Mouse (Mus musculus): ENCODE results near the gene Sgip1. TPM values are rescaled to one million over a fixed set of nuclear protein-coding genes. Genes with fewer than 3 reads are reported as not detected.

Sgip1 gene
- polyA plus RNA-seq, 1 experiment from 2014 or later, result 0.44 TPM

DNA sequence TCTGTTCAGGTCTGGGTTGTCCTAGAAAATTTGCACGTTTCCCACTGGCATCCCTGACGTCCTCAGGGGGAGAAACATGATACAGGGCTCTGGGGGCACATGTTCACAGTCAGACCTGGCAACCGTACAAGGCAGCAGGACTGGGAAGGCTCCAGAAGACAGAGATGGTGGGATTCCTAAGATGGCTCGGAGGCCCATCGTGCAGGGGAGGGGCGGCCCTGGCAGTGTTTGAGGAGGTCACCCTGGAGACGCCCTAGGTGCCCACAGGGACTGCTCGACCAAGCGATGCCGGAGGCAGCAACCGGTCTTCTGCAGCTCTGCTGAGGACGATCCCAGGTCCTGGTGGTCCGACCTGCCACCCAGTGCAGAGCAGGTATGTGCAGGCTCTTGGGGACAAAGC, 237.3 kb downstream of the Sgip1 start, which contains the start of gene Tctex1d1:
Tctex1d1 (plus strand) TSS at position 167 of the 400 bp plus-strand sequence.
- no peak for TF ChIP-seq CTCF (IDR thresholded peaks at IDR 0.05)
- H3K27me3 ChIP-seq, result peaks cover 7% of the 10 kb centered on the region
- DNase-seq (ENCODE audit: low read depth, low spot score) (no peak), ATAC-seq (no peak)
- ChIA-PET CTCF (no interaction called here), POLR2A (no interaction called here)
- in situ Hi-C loops (cut with MboI; ENCODE audit: low pct_unique_long_range_greater_than_20kb), result no loop called here

DNA sequence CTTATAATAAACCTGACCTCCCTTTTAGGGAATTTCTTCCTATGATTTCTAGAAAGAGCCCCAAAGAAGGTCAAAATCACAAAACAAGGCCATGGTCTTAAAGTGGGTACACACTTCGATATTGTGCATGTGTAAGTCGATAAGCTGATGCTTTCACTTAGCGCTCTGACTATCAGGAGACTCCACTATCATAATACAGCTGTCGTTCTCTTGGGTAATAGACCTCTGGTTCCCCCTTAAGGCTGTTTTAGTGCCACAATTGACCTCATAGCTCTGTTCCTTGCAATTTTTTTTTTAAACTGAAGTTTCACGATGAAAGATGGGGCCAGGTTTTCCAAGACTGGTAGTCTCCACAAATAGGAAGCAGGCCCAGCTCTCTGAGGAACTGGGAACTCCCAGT, 238.3 kb downstream of the Sgip1 start:
- DNase-seq (ENCODE audit: low read depth, low spot score) (no peak), ATAC-seq (no peak)
- H3K27me3 ChIP-seq, result peaks cover 7% of the 10 kb centered on the region
- ChIA-PET CTCF (no interaction called here), POLR2A (no interaction called here)
- in situ Hi-C loops (cut with MboI; ENCODE audit: low pct_unique_long_range_greater_than_20kb), result no loop called here
- no peak for TF ChIP-seq CTCF (IDR thresholded peaks at IDR 0.05)

DNA sequence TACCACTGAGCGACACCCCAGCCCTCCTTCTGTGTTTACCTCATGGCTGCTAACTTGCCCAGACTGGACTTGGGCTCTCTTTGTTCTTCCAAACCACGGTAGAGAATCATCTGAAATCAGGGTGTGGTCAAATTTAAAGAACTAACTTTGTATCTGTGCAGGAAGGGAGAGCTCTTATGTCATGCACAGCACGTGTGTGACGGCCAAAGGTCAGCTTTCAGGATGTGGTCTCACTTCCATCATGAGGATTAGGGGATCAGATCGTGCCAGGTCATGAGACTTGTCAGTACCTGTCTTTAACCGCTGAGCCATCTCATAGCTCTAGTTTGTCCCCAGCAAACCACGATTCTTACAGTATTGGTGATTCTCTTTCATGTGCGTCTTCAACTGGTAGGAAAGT, 240.6 kb downstream of the Sgip1 start:
- in situ Hi-C loops (cut with MboI; ENCODE audit: low pct_unique_long_range_greater_than_20kb), result loop anchor here (10.0 kb wide), 1 partner anchor 363 kb away; no protein-coding TSS in a partner anchor
- ChIA-PET CTCF (no interaction called here), POLR2A (no interaction called here)
- ATAC-seq (no peak), DNase-seq (ENCODE audit: low read depth, low spot score) (no peak)
- peaks cover 3% of the 10 kb centered on the region for H3K27me3 ChIP-seq
- TF ChIP-seq CTCF (IDR thresholded peaks at IDR 0.05), result no peak

DNA sequence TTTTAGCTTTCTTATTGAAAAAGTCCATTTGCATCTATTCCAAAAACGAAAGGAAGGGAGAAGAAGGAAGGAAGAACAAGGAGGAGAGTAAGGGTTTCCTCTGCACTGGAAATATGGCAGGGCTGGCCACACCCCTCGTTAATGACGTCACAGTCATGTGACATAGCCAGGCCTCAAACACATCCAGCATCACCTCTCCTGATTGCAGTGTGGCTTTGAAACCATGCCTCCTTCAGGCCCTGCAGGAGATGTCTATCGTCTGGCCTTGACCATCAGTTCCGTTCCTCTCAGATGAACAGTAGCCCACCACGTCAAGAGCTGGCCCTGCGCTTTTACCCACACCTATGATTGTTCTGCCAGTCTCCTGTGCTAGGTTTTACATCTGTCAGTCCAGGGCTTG, 245.1 kb downstream of the Sgip1 start:
- DNase-seq (ENCODE audit: low read depth, low spot score) (no peak), ATAC-seq (no peak)
- no peak for TF ChIP-seq CTCF (IDR thresholded peaks at IDR 0.05)
- CTCF ChIA-PET, result interaction anchor here (0.6 to 2.1 kb wide), 8 partner anchors 9 to 472 kb away, joined by 3 to 6 read pairs (median 4); no protein-coding TSS in a partner anchor
- POLR2A ChIA-PET, result no interaction called here
- in situ Hi-C loops (cut with MboI; ENCODE audit: low pct_unique_long_range_greater_than_20kb), result loop anchor here (5.0 to 10.0 kb wide), 2 partner anchors 161 to 359 kb away; no protein-coding TSS in a partner anchor
- H3K27me3 ChIP-seq, result peaks cover 2% of the 10 kb centered on the region

DNA sequence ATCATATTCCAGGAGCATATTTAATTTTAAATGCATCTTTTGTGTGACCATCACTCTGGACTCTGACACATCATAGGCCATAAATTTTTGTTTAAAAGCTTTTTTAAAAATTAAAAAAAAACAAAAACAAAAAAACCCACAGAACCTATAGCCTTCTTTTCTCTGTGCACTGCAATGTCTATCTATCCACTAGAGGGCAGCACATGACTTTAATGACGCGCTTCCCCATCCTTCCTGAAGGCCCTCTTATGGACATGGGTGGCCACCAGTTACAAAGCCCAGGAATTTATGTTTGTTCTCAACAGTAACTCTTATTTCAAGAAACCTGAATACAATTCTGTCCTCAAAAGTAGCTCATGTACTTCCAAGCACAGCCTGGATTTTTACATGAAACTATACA, 245.8 kb downstream of the Sgip1 start:
- TF ChIP-seq CTCF (IDR thresholded peaks at IDR 0.05), result peak; percentile 68
- ATAC-seq (no peak), DNase-seq (ENCODE audit: low read depth, low spot score) (no peak)
- CTCF ChIA-PET, result interaction anchor here (0.6 to 2.1 kb wide), 9 partner anchors 9 to 471 kb away, joined by 3 to 7 read pairs (median 3); no protein-coding TSS in a partner anchor
- POLR2A ChIA-PET, result no interaction called here
- no peaks in the 10 kb centered on the region for H3K27me3 ChIP-seq
- in situ Hi-C loops (cut with MboI; ENCODE audit: low pct_unique_long_range_greater_than_20kb), result loop anchor here (5.0 to 10.0 kb wide), 2 partner anchors 160 to 358 kb away; no protein-coding TSS in a partner anchor

DNA sequence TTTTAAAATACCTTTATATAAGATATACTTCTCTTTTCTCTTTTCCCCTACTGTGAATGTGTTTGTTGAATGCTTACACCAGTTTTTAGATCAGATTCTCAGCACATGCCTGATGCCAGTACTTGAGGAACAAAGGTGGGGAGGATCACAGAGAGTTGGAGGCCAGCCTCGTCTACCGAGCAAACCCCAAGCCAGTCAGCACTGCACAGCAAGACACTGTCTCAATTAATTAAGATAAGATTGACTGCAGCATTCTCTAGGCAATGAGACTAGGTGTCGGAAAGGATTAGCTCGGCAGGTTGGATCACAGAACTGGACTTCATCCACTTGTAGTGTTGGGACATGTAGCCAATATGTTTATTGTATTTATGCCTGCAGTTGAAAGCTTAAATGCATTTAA, 246.2 kb downstream of the Sgip1 start:
- TF ChIP-seq CTCF (IDR thresholded peaks at IDR 0.05), result no peak
- H3K27me3 ChIP-seq, result no peaks in the 10 kb centered on the region
- ATAC-seq, result no peak
- DNase-seq (ENCODE audit: low read depth, low spot score), result no peak
- CTCF ChIA-PET, result interaction anchor here (0.7 to 2.1 kb wide), 7 partner anchors 10 to 159 kb away, joined by 3 to 7 read pairs (median 4); no protein-coding TSS in a partner anchor
- in situ Hi-C loops (cut with MboI; ENCODE audit: low pct_unique_long_range_greater_than_20kb), result loop anchor here (5.0 to 10.0 kb wide), 2 partner anchors 160 to 357 kb away; no protein-coding TSS in a partner anchor
- POLR2A ChIA-PET, result no interaction called here

DNA sequence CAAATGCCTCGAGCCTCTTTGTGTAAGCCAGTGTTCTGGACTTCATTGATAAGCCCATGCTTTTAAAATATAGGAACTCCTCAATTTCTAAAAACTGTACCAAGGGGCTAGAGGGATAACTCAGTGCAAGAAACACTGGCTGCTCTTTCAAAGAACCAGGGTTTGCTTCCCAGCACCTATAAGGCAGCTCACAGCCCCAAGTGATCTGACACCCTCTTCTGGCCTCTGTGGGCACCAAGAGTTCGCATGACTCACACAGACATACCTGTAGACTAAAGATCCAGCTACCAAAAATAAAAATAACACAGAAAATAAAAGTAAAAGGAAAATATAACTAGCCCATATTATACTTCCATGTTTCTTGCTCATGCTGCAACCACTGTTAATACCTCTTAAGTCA, 246.7 kb downstream of the Sgip1 start:
- ATAC-seq (no peak), DNase-seq (ENCODE audit: low read depth, low spot score) (no peak)
- TF ChIP-seq CTCF (IDR thresholded peaks at IDR 0.05), result no peak
- CTCF ChIA-PET, result interaction anchor here (0.7 to 2.0 kb wide), 5 partner anchors 10 to 48 kb away, joined by 3 to 7 read pairs (median 3); no protein-coding TSS in a partner anchor
- in situ Hi-C loops (cut with MboI; ENCODE audit: low pct_unique_long_range_greater_than_20kb), result loop anchor here (5.0 to 10.0 kb wide), 2 partner anchors 160 to 357 kb away; no protein-coding TSS in a partner anchor
- POLR2A ChIA-PET, result no interaction called here
- H3K27me3 ChIP-seq, result no peaks in the 10 kb centered on the region

DNA sequence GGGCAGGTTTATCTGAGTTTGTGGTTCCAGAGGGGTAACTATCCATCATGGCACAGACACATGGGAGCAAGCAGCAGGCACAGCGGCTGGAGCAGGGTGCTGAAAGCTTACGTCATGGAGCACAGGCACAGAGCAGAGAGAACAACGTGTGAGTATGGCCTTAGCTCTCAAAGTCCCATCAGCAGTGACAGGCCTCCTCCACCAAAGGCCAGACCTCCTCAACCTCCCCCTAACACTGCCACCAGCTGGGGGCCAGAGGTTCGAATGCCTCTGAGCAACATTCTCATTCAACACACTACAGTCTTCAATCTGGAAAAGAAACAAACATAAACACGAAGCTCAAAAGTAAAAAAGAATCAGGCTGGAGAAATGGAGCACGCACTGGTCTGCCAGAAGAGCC, 247.4 kb downstream of the Sgip1 start:
- H3K27me3 ChIP-seq, result no peaks in the 10 kb centered on the region
- CTCF ChIA-PET, result no interaction called here
- no peak for TF ChIP-seq CTCF (IDR thresholded peaks at IDR 0.05)
- POLR2A ChIA-PET, result no interaction called here
- in situ Hi-C loops (cut with MboI; ENCODE audit: low pct_unique_long_range_greater_than_20kb), result loop anchor here (5.0 to 10.0 kb wide), 2 partner anchors 159 to 356 kb away; no protein-coding TSS in a partner anchor
- DNase-seq (ENCODE audit: low read depth, low spot score), result no peak
- ATAC-seq, result no peak

DNA sequence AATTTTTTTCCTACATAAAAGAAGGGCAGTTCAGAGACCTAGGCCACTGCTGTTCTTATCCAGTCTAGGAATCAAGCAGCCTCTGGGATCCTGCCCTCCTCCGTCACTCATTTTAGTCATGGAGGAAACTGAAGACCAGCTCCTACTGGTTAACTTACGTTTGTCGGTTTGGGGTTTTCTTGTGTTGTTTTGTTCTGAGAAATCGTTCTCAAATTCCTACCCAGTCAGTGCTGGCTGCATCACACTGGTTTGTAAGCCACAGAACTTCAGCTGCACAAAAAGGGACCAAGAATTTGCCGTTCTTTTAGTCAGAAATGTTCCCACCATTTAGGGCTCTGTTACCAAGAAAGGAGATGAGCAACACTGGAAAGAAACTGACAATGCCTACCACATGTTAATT, 248.3 kb downstream of the Sgip1 start:
- in situ Hi-C loops (cut with MboI; ENCODE audit: low pct_unique_long_range_greater_than_20kb), result loop anchor here (5.0 to 10.0 kb wide), 2 partner anchors 158 to 355 kb away; no protein-coding TSS in a partner anchor
- DNase-seq (ENCODE audit: low read depth, low spot score), result no peak
- ChIA-PET CTCF (no interaction called here), POLR2A (no interaction called here)
- no peaks in the 10 kb centered on the region for H3K27me3 ChIP-seq
- ATAC-seq, result no peak
- no peak for TF ChIP-seq CTCF (IDR thresholded peaks at IDR 0.05)

DNA sequence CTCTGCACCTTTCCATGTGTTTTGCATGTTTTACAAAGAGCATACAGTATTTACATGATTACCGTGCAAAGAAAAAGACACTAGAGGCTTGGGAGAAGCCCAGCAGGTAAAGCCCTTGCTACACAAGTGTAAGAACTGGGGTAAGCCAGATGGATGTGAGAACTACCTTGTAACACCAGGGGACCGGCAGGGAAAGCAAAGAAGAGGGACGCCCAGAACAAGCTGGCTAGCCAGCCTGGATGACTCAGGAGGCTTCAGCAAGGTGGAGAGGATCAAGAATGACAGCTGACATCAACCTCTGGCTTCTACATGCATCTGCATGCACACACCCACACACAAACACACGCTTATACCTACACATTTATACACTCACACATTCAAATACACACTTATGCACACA, 248.9 kb downstream of the Sgip1 start:
- in situ Hi-C loops (cut with MboI; ENCODE audit: low pct_unique_long_range_greater_than_20kb), result no loop called here
- DNase-seq (ENCODE audit: low read depth, low spot score) (no peak), ATAC-seq (no peak)
- no peak for TF ChIP-seq CTCF (IDR thresholded peaks at IDR 0.05)
- ChIA-PET CTCF (no interaction called here), POLR2A (no interaction called here)
- no peaks in the 10 kb centered on the region for H3K27me3 ChIP-seq

DNA sequence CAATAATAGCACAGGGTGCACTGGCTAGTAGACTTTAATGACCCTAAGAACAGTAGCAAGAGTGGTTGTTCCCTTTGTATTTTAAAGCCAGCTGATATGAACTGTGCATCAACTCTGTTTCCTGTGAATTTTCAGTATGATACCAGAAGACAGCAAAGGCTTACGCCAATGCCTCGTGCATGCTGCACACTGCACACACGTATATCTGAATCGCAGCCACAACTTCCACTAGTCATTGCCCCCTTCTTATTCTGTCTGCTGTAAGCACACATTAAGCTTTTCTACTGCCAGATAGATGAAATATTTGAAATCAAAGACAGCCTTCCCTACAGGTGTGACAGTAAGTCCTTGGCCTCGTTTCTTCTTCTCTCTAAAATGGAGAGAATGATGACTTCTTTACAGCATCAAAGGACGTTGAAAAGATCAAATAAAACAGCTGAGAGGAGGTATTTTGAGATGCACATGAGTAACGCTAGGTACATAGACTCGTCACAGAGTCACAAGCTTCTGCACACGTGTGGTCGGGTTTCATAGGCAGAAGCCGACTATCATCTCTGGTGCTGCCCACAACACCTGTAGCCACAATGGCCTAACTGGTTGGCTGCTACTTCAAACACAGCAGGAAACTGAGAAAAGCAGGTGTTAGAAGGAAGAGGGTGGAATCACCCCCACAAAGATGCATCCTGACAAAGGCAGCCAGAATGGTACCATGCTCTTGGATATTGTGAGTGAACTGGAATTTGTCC, 249.7 kb downstream of the Sgip1 start:
- no peak for ATAC-seq
- ChIA-PET POLR2A (no interaction called here), CTCF (no interaction called here)
- TF ChIP-seq CTCF (IDR thresholded peaks at IDR 0.05), result no peak
- in situ Hi-C loops (cut with MboI; ENCODE audit: low pct_unique_long_range_greater_than_20kb), result no loop called here
- H3K27me3 ChIP-seq, result no peaks in the 10 kb centered on the region
- no peak for DNase-seq (ENCODE audit: low read depth, low spot score)
